Mouse (Mus musculus): ENCODE measurements around the gene Znrf3.

Gene Znrf3

DNA sequence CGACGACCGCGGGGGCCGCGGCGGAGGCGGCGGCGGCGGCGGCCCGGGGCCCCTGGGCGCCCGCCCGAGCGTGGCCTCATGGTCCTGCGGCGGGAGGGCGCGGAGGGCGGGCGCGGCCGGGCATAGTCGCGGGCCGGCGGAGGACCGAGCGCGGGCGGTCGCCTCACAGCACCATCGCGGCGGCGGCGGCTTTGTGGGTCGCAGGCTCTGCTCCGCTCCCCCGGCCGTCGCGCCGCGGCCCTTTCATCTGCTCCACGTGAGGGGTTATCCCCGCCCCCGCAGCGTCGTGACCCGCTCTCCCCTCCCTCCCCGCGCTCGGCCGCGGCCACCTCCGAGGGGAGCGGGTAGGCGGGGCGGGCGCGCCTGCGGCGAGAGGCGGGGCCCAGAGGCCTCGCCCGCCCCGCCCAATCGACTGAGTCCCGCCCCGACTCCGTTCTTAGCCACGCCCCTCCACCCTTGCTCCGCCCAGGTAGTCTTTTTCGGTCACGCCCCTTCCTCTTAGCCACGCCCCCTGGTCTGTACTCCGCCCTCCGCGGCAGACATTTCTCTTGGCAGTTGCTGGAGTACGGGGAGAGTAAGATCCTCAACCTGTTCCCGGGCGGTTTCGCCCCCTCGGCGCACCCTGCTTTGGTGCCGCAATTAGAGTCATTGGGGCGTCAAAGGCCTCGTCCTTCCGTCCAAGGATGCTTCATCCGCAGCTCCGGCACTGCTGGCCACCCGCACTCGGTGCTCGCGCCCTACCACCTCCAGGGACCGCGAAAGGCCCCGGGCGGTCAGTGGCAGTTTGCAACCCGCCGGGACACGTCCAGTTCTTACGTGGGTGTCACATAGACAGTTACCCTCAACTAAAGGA is at the start of gene Znrf3:
Gene Znrf3, minus strand, starts transcription at position 249 of the 853 bp plus-strand sequence.
- in situ Hi-C loops (cut with MboI; ENCODE audit: unreplicated experiment in 2 of 2): loop anchor here in 1 of 2 experiments (5.0 kb wide), 1 partner anchor 328 kb away; no protein-coding TSS in a partner anchor

DNA sequence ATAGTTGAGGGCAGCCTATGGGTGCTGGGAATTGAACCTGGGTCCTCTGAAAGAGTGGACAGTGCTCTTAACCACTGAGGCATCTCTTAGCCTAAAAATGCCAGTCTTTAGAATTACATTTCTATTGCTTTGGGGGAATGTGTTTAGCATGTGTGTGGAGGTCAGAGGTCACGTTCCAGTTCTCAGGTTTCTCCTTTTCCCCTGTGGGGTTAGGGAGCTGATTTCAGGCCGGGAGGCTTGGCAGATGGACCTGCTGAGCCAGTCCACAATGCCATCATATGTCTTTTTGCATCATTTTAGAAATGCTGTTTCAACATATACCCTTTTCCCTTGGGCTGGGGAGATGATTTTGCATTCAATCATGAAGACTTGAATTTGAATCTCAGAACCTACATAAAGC is 49.2 kb upstream of the Znrf3 start:
- in situ Hi-C loops (cut with MboI; ENCODE audit: unreplicated experiment in 2 of 2): no loop called here

DNA sequence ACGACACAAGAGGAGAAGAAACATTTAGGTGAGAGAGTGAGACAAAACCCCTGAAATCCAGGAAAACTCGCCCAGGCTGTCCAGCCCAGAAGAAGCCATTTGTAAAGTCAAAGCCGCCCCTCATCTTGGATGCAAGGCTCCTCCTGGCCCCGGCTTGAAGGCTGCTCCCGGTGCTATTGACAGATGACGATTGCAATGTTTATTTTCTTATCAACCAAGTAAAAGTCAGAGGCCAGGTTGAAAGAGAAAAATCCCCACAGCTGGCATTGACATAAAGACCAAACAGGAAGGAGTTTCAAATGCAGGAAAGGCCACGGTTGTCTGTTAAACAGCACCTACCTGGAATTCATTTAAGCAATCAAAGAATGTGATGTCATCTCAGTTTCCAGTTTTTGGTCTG is 47.3 kb upstream of the Znrf3 start:
- in situ Hi-C loops (cut with MboI; ENCODE audit: unreplicated experiment in 2 of 2): no loop called here

DNA sequence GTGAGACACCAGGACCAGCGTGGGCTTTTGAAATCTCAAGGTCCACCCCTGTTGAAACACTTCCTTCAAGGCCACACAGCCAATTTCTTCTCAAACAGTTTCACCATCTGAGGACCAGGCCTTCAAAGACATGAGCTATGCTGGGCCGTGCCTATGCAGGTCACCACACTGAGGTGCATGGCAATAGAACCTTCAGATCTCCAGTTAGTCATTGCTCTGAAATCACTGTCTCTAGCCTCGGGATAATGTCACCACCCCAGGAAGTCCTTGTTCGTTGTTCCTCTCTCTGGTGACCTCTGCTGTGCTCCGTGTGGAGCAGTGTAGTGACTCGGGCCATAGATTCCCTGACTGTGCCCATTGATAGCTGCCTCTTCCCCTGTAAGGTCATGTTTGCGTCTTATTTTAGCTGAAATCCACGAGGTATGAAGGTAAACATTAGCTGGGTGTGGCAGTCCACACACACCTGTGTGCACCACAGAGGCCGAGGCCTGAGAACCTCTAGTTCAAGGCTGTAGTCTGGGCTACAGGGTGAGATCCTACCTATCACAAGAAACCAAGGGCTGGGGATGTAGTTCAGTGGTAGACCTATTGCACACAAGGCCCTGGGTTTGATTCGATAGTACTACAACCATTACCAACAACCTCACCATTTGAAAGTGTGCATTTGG is 46.5 kb upstream of the Znrf3 start:
- in situ Hi-C loops (cut with MboI; ENCODE audit: unreplicated experiment in 2 of 2): no loop called here

DNA sequence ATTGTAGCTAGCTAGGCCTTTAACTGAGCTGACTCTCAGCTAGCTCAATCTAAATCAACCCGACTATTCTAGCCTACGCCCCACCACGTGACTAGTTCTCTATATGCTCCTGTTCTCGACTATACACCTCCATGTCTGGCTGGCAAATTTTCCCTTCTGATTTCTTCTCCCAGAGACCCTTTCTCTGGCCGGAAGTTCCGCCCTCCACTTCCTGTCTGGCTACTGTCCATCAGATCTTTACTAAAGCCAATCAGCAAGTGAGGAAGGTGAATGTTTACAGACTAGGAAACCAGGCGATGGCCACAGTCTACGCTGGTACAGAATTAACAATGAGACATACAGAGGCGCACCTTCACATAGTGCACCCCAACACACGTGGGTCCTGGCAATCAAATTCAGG is 44.8 kb upstream of the Znrf3 start:
- in situ Hi-C loops (cut with MboI; ENCODE audit: unreplicated experiment in 2 of 2): loop anchor here (5.0 to 10.0 kb wide), 4 partner anchors 33 to 465 kb away; partner anchors contain the start of genes Xbp1 (in 2 of the 2), Dbnl (in 1 of the 2), Gck (in 1 of the 2) and Ykt6 (in 1 of the 2)

DNA sequence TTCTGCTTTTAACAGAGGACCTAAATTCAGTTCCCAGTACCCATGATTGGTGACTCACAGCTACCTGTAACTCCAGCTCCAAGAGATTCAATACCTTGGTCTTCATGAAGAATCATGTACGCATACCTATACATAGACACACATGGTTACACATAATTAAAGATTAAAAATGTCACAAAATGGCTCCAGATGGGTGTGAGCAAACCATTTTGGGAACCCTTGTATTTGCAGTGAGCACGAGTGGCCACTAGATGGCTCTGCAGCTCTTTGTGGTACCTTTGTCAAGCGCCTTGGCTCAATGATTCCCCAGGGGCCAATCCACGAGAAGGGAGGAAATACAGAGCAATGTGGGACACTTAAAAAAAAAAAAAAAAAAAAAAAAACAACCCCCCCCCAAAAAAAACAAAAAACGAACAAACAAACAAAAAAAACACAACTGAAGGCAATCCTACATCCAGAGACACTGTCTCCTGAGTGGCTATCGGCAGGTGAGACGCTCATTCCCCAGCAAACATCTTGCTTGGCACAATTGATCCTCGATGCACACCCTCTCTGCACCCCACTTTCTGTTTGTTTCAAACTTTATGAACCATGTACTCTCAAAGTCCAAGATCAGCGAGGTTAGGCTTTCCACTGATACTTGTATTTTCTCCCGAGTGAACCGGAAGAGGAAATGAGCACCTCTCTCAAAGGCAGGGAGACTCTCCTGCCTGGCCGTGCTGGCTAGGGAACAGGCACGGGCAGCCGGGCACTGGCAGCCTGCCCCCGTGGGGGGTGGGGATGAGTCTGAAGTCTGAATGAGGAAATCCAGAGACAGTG is 40.8 kb upstream of the Znrf3 start:
- in situ Hi-C loops (cut with MboI; ENCODE audit: unreplicated experiment in 2 of 2): loop anchor here (5.0 to 10.0 kb wide), 4 partner anchors 37 to 469 kb away; partner anchors contain the start of genes Xbp1 (in 2 of the 2), Dbnl (in 1 of the 2), Gck (in 1 of the 2) and Ykt6 (in 1 of the 2)

DNA sequence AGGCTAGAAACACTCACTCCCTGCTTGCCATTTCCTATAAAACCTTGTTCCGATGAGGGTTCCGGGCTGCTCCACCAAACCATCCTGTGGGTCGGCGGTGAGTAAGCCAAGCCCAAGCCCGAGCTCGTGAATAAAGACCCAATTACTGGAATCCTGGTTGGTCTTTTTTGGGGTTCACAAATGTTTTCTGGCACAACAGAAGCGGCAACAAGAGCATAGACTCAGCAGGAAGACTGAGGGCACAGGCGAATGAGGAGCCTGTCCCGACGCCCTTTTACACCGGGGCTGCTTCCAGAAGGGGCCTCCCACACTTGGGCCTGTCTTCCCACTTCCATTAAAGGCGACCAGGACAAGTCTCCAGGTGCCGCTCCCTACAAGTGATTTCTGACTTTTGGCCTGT is 37.9 kb upstream of the Znrf3 start:
- in situ Hi-C loops (cut with MboI; ENCODE audit: unreplicated experiment in 2 of 2): loop anchor here (5.0 to 10.0 kb wide), 6 partner anchors 140 to 472 kb away; partner anchors contain the start of genes Dbnl (in 1 of the 2), Gck (in 1 of the 2) and Ykt6 (in 1 of the 2)

DNA sequence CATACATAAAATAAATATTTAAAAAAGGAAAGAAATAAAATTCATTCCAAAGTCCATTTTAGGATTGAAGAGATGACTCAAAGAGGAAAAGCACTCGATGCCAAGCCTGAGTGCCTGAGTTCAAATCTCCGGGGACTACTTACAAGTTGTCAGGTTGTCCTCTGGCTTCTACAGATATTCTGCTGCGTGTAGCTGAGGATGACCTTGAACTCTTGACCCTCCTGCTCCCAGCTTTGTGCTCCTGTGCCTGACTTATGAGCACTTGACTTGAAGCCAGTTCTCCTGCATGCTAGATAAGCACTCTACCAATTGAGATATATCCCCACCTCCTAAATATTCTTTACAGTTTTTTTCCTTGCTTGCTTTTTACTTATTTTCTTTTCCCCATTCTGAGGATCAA is 34.2 kb upstream of the Znrf3 start:
- in situ Hi-C loops (cut with MboI; ENCODE audit: unreplicated experiment in 2 of 2): loop anchor here in 1 of 2 experiments (5.0 kb wide), 1 partner anchor 362 kb away; no protein-coding TSS in a partner anchor

DNA sequence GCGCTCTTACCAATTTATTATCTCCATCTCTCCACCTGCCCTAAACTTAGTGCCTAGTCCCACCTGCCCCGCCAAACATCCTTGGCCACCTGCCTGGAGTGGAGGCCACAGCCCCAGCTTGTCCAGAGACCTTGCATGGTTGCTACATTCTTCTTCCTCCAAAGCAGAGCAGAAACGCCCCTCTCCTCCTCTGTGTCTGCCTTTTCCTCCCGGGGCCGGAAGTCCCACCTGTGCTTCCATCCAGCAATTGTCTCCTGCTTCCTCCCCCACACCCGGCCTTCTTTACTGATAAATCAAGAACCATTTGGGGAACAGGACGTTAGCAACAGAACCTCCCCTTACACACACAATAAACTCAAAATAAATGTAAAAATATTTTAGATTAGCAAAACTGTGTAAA is 33.5 kb upstream of the Znrf3 start:
- in situ Hi-C loops (cut with MboI; ENCODE audit: unreplicated experiment in 2 of 2): loop anchor here in 1 of 2 experiments (5.0 kb wide), 1 partner anchor 361 kb away; no protein-coding TSS in a partner anchor

DNA sequence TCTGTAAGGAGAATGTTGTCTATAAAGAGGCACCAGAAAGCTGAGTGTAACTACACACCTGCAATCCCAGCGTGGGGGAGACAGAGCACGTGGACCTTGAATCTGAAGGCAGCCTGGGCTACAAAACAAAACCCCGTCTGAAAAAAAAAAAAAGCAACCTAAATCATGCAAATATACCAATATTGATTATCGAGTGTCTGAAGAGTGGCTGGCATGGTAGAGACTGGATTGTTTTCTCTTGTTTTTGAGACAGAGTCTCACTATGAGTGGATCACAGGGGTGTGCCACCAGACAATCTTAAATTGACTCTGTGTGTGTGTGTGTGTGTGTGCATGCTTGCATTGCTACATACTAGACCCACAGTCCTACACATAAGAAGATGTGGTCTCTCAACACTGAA is 32.2 kb upstream of the Znrf3 start:
- in situ Hi-C loops (cut with MboI; ENCODE audit: unreplicated experiment in 2 of 2): loop anchor here in 1 of 2 experiments (5.0 kb wide), 1 partner anchor 360 kb away; no protein-coding TSS in a partner anchor

DNA sequence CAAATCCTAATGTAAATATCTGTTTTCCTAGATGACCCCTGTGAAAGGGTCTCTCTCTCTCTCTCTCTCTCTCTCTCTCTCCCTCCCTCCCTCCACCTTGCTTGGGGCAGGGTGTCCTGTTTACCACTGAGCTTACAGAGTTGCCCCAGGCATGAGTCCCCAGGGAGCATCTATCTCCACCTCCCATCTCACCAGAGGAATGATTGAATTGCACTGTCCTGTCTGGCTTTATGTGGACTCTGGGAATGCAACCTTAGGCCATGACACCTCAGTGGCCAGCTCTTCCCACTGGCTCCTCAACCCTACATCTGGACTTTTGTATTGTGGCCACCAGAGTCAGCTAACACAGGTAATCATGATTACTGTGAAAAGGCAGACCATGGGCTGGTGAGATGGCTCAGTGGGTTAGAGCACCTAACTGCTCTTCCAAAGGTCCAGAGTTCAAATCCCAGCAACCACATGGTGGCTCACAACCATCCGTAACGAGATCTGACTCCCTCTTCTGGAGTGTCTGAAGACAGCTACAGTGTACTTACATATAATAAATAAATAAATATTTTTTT is 31.0 kb upstream of the Znrf3 start:
- in situ Hi-C loops (cut with MboI; ENCODE audit: unreplicated experiment in 2 of 2): loop anchor here in 1 of 2 experiments (5.0 kb wide), 1 partner anchor 358 kb away; no protein-coding TSS in a partner anchor

DNA sequence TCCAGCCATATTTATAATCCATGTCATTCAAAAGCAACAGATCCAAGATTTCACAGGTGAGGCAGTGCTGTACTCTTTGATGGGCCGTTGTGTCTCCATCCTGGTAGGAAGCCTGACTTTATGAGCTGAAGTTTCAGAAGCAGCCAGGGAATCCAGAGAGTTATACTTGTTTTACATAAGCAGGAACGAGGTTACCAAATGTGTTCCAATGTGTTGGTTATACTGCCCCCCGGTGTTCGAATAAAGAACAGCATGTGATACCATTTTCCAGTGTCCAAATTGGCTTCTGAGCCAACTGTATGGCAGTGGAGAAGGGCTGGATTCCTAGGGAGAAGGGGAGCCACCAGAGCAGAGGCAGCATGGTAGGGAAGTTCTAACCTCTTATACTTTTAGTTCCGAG is 29.5 kb upstream of the Znrf3 start:
- in situ Hi-C loops (cut with MboI; ENCODE audit: unreplicated experiment in 2 of 2): loop anchor here (5.0 to 25.0 kb wide), 2 partner anchors 292 to 512 kb away; no protein-coding TSS in a partner anchor

DNA sequence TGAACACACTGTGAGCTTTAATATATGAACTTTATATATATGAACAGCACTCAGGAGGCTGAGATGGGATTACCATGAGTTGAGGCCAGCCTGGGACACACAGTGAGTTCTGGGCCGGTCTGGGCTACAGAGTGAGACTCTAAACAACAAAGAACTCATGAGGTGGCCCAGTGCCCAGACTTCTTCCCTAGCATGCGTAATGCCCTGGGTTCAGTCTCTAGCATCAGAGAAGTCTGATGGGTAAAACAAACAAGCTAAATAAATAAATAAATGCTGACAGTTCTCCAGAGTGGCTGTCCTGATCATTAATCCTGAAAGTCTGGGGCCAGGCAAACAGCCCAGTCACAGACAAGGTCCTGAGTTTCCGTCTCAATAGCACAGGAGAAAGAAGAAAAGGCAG is 25.4 kb upstream of the Znrf3 start:
- in situ Hi-C loops (cut with MboI; ENCODE audit: unreplicated experiment in 2 of 2): loop anchor here (5.0 to 25.0 kb wide), 2 partner anchors 288 to 508 kb away; no protein-coding TSS in a partner anchor

DNA sequence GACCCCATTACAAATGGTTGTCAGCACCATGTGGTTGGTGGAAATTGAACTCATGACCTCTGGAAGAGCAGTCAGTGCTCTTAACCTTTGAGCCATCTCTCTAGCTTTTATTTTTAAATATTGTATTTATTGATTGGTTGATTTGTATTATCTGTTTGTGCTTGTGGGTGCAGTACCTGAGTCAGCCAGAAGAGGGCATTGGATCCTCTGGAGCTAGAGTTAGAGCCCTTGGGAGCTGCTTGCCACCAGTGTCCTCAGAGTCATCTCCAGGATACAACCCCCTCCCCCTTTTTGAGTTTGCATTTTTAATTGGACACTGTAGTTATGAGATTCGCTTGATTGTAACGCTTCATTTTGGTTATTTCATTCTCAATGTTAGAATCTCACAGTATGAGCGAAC is 24.4 kb upstream of the Znrf3 start:
- in situ Hi-C loops (cut with MboI; ENCODE audit: unreplicated experiment in 2 of 2): loop anchor here (25.0 kb wide), 1 partner anchor 507 kb away; no protein-coding TSS in a partner anchor

DNA sequence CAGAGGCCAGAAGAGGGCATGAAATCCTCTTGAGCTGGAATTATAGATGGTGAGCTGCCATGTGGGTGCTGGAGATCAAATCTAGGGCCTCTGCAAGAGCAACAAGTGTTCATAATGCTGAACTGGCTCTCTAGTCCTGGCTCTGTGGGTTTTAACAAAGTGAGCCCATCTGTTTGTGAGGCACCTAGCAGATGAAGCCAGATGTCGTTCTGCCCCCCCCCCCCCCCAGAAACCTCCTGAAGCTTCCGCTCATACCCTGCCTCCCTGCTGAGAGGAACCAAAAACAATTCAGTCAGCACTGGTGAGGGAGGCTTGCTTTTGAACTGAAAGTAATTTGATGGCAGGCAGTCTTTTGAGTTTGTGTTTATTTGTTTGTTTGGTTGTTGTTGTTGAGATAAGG is 23.8 kb upstream of the Znrf3 start:
- in situ Hi-C loops (cut with MboI; ENCODE audit: unreplicated experiment in 2 of 2): loop anchor here (25.0 kb wide), 1 partner anchor 506 kb away; no protein-coding TSS in a partner anchor

DNA sequence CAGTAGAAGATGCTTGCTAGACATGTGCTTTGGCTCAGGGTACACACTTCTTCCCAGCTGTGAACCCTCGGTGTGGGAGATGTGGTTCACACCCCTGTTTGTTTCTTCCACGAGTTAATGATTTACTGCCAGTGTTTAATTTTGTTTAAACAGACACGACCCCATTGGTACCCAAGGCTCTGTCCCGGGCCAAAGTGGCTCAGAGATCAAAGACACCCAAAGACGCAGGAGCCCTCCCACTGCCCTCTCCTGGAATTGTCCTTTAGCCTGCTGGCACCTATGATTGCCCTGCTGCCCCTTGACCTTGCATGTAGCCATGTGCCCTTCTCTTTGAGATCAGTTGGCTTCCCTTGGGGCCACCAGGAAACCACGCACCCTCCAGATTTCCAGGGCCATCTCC is 7.3 kb upstream of the Znrf3 start:
- in situ Hi-C loops (cut with MboI; ENCODE audit: unreplicated experiment in 2 of 2): loop anchor here (5.0 to 25.0 kb wide), 3 partner anchors 160 to 490 kb away; no protein-coding TSS in a partner anchor

DNA sequence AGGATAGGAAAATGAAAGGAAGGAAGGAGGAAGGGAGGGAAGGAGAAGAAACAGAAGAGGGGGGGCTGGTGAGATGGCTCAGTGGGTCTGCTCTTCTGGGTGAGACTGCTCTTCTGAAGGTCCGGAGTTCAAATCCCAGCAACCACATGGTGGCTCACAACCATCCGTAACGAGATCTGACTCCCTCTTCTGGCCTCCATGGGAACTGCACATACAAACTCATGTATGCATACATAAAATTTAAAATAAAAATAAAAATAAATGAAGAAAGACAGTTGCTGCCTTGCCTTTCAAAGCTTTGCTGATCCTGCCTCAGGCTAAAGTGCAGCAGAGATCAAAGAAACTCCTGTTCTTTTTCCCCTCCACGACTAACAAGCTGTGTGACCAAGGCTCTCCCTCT is 6.7 kb upstream of the Znrf3 start:
- in situ Hi-C loops (cut with MboI; ENCODE audit: unreplicated experiment in 2 of 2): loop anchor here (5.0 to 25.0 kb wide), 3 partner anchors 159 to 489 kb away; no protein-coding TSS in a partner anchor

DNA sequence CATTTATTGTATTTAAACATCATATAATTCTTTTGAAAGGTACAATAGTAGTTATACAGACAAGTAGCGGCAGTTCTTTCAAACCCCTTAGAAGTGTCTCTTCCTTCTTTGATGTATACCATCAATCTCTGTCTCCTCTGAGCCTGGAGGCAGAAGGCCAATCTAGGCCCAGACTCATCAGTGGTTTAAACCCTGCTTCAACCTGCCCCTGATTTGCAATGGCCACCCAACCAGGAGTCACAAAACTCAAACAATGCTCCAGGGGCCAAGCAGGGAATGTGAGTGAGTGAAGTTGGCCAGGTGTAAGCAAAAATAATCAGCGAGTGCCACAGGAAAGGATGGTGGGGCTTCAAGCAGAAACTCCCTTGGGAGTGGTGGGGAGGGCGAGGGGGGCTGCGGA is 6.1 kb upstream of the Znrf3 start:
- in situ Hi-C loops (cut with MboI; ENCODE audit: unreplicated experiment in 2 of 2): loop anchor here (5.0 to 25.0 kb wide), 3 partner anchors 158 to 488 kb away; no protein-coding TSS in a partner anchor

DNA sequence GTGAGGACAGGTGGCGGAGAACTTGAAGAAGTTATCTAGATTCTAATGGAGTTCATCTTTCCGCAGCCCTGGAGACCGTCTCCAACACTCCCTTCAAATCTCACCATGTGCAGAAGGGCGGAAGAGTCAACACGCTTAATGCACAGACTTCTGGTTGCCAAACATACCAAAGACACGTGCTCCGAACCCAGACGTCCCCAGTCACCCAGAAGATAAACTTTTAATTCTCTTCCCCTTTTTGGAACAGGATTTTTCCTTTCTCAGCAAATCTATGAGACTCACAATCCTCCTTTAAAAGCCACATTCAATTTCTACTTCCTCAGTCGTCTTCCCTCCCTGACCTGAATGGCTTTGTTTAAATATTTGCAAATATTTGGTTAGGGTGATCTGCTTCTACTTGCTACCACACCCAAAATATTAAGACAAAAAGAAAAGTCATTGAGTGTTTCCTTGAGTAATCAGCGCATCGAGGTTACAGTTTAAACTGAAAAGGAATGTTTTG is 856 bp upstream of the Znrf3 start:
- in situ Hi-C loops (cut with MboI; ENCODE audit: unreplicated experiment in 2 of 2): loop anchor here in 1 of 2 experiments (5.0 kb wide), 1 partner anchor 328 kb away; no protein-coding TSS in a partner anchor
